Mouse (Mus musculus) CH12.LX (cell line): ENCODE data around the gene Zbtb5. TPM values are rescaled to one million over a fixed set of nuclear protein-coding genes. Genes with fewer than 3 reads are reported as not detected.

ENCODE experiments used
- DNase-seq: peaks from one replicate; pipeline ENCODE4 v3.0.0-alpha.2; 2013; ENCODE audit errors: extremely low read depth
- H3K27ac ChIP-seq: 2 replicates; pipeline ENCODE4 v1.5.1; 2012; ENCODE audit warnings: low read depth, mild to moderate bottlenecking, control low read depth, moderate library complexity; ENCODE audit not compliant: insufficient read depth
- H3K27me3 ChIP-seq: replicated peaks from 2 replicates; pipeline ENCODE3; 2012; ENCODE audit warnings: inconsistent platforms
- H3K36me3 ChIP-seq, 2 experiments: replicated peaks in 1 of 2; 2 replicates each; pipeline versions ENCODE3 to v1.6.1; 2012; ENCODE audit warnings: inconsistent platforms in 1 of 2, low read length in 1 of 2, mild to moderate bottlenecking in 1 of 2, mixed read lengths in 1 of 2, moderate library complexity in 1 of 2; ENCODE audit not compliant: control insufficient read depth in 1 of 2, insufficient read depth in 1 of 2
- H3K4me1 ChIP-seq, 2 experiments: 2 replicates each; pipeline ENCODE4 v1.6.1; 2012; ENCODE audit warnings: inconsistent platforms in 1 of 2, moderate library complexity in 1 of 2; ENCODE audit not compliant: insufficient read depth in 2 of 2, control insufficient read depth in 1 of 2
- H3K4me2 ChIP-seq: 2 replicates; pipeline ENCODE4 v1.6.1; 2012; ENCODE audit warnings: low read depth, mild to moderate bottlenecking, control low read depth; ENCODE audit not compliant: poor library complexity, insufficient read depth, severe bottlenecking
- H3K4me3 ChIP-seq, 3 experiments: fragments of 150-350 bp in 1 of 3; sonication (generic) in 1 of 3; replicated peaks in 1 of 3; 2 replicates each; pipeline versions ENCODE3 to v1.5.1; 2011 to 2012; ENCODE audit warnings: low read depth in 2 of 3, low read length in 2 of 3, mild to moderate bottlenecking in 2 of 3, moderate library complexity in 2 of 3, control low read depth in 1 of 3, improper control_type of control experiment in 1 of 3, inconsistent platforms in 1 of 3, mixed read lengths in 1 of 3; ENCODE audit not compliant: poor library complexity in 1 of 3
- H3K79me2 ChIP-seq: replicated peaks from 2 replicates; pipeline ENCODE4 v1.6.1; 2012; ENCODE audit warnings: mild to moderate bottlenecking, moderate library complexity; ENCODE audit not compliant: control insufficient read depth, poor library complexity, insufficient read depth, severe bottlenecking; ENCODE audit errors: extremely low read depth
- H3K9ac ChIP-seq: 2 replicates; pipeline ENCODE4 v1.6.1; 2012; ENCODE audit warnings: low read depth, mild to moderate bottlenecking, control low read depth, moderate library complexity; ENCODE audit not compliant: insufficient read depth
- H3K9me3 ChIP-seq: replicated peaks from 2 replicates; pipeline ENCODE3; 2012; ENCODE audit warnings: low read length, inconsistent platforms, mixed read lengths
- BHLHE40 ChIP-seq: IDR thresholded peaks from 2 replicates; pipeline ENCODE4 v1.6.1; 2011; ENCODE audit warnings: mild to moderate bottlenecking, low read depth, low read length, improper control_type of control experiment
- CHD1 ChIP-seq: IDR thresholded peaks from 2 replicates; pipeline ENCODE4 v1.6.1; 2012; ENCODE audit warnings: low read depth, low read length, improper control_type of control experiment, inconsistent platforms
- CHD2 ChIP-seq: IDR thresholded peaks from 2 replicates; pipeline ENCODE4 v1.6.1; 2011; ENCODE audit warnings: low read length, improper control_type of control experiment
- CTCF ChIP-seq, 2 experiments: IDR thresholded peaks in 1 of 2; conservative IDR thresholded peaks in 1 of 2; 2 replicates each; pipeline ENCODE4 v1.5.1; 2011 to 2012; ENCODE audit warnings: low read depth in 2 of 2, low read length in 2 of 2, improper control_type of control experiment in 1 of 2, inconsistent platforms in 1 of 2, mild to moderate bottlenecking in 1 of 2, moderate library complexity in 1 of 2
- E2F4 ChIP-seq: IDR thresholded peaks from 2 replicates; pipeline ENCODE4 v1.6.1; 2011; ENCODE audit warnings: low read depth, low read length, improper control_type of control experiment; ENCODE audit not compliant: insufficient replicate concordance
- ELF1 ChIP-seq: IDR thresholded peaks from 2 replicates; pipeline ENCODE4 v1.6.1; 2014; ENCODE audit warnings: low read depth, mild to moderate bottlenecking, inconsistent platforms, low read length, improper control_type of control experiment
- IRF4 ChIP-seq: IDR thresholded peaks from 2 replicates; pipeline ENCODE4 v1.6.1; 2014; ENCODE audit warnings: low read depth, mild to moderate bottlenecking, inconsistent platforms, low read length, improper control_type of control experiment
- JUN ChIP-seq: IDR thresholded peaks from 2 replicates; pipeline ENCODE4 v1.6.1; 2011; ENCODE audit warnings: low read depth, mild to moderate bottlenecking, low read length, improper control_type of control experiment, moderate library complexity; ENCODE audit not compliant: insufficient read depth
- JUND ChIP-seq: conservative IDR thresholded peaks from 2 replicates; pipeline ENCODE4 v1.6.1; 2011; ENCODE audit warnings: low read depth, low read length, improper control_type of control experiment
- KAT2A ChIP-seq: IDR thresholded peaks from 2 replicates; pipeline ENCODE4 v1.6.1; 2012; ENCODE audit warnings: low read length, improper control_type of control experiment, inconsistent platforms; ENCODE audit not compliant: insufficient replicate concordance
- MAFK ChIP-seq: IDR thresholded peaks from 2 replicates; pipeline ENCODE4 v1.6.1; 2011; ENCODE audit warnings: low read length, improper control_type of control experiment; ENCODE audit not compliant: insufficient replicate concordance
- MYC ChIP-seq: IDR thresholded peaks from 2 replicates; pipeline ENCODE4 v1.6.1; 2011; ENCODE audit warnings: low read depth, mild to moderate bottlenecking, improper control_type of control experiment, low read length
- NELFE ChIP-seq: IDR thresholded peaks from 2 replicates; pipeline ENCODE4 v1.6.1; 2011; ENCODE audit warnings: low read depth, low read length, improper control_type of control experiment
- POLR2A ChIP-seq: IDR thresholded peaks from 2 replicates; pipeline ENCODE4 v1.6.1; 2011; ENCODE audit warnings: low read depth, mild to moderate bottlenecking, improper control_type of control experiment, low read length
- POLR2AphosphoS2 ChIP-seq: IDR thresholded peaks from 2 replicates; pipeline ENCODE4 v1.6.1; 2011; ENCODE audit warnings: low read depth, low read length, improper control_type of control experiment
- RCOR1 ChIP-seq: conservative IDR thresholded peaks from 2 replicates; pipeline ENCODE4 v1.6.1; 2012; ENCODE audit warnings: low read depth, mild to moderate bottlenecking, inconsistent platforms, low read length, improper control_type of control experiment
- SIN3A ChIP-seq: IDR thresholded peaks from 2 replicates; pipeline ENCODE4 v1.6.1; 2012; ENCODE audit warnings: low read length, improper control_type of control experiment, inconsistent platforms
- SMC3 ChIP-seq: IDR thresholded peaks from 2 replicates; pipeline ENCODE4 v1.6.1; 2011; ENCODE audit warnings: low read depth, low read length, improper control_type of control experiment
- TBP ChIP-seq: conservative IDR thresholded peaks from 2 replicates; pipeline ENCODE4 v1.6.1; 2011; ENCODE audit warnings: low read depth, low read length, improper control_type of control experiment
- TCF12 ChIP-seq: IDR thresholded peaks from 2 replicates; pipeline ENCODE4 v1.6.1; 2014; ENCODE audit warnings: low read depth, mild to moderate bottlenecking, inconsistent platforms, low read length, improper control_type of control experiment
- ZC3H11A ChIP-seq: IDR thresholded peaks from 2 replicates; pipeline ENCODE4 v1.6.1; 2012; ENCODE audit warnings: low read depth, mild to moderate bottlenecking, inconsistent platforms, low read length, improper control_type of control experiment
- ZMIZ1 ChIP-seq: IDR thresholded peaks from 2 replicates; pipeline ENCODE4 v1.6.1; 2012; ENCODE audit warnings: low read depth, mild to moderate bottlenecking, inconsistent platforms, low read length, improper control_type of control experiment
- dilution Hi-C: fragments of 300-500 bp; cut with MboI; formaldehyde crosslinking; loops from 2 replicates; pipeline ENCODE4 v1.14.3; 2020; ENCODE audit warnings: low sequenced_read_pairs; ENCODE audit not compliant: extremely low pct_unique_long_range_greater_than_20kb, extremely low pct_ligation_motif_present
- in situ Hi-C: fragments of 300-500 bp; cut with MboI; formaldehyde crosslinking; loops from 3 replicates; pipeline ENCODE4 v1.14.3; 2019; ENCODE audit warnings: low sequenced_read_pairs, low pct_ligation_motif_present, low pct_unique_long_range_greater_than_20kb, mixed read lengths
- polyA plus RNA-seq: library from polyadenylated mRNA; unstranded; fragments of >175 nt; gene quantifications from 2 replicates; pipeline ENCODE4 v1.2.1, GENCODE M21; 2012; ENCODE audit warnings: low read depth; ENCODE audit not compliant: insufficient read length
- total RNA-seq, 2 experiments: library from RNA; depleted of rRNA; stranded (reverse); fragments of 300-350 nt in 1 of 2; fragments of >200 nt in 1 of 2; gene quantifications; 2 replicates each; pipeline ENCODE4 v1.2.3; 2012 to 2014

Gene Zbtb5
- total and polyA plus RNA-seq, 3 experiments, result 8.2 to 10.4 (median 10.0) TPM

DNA sequence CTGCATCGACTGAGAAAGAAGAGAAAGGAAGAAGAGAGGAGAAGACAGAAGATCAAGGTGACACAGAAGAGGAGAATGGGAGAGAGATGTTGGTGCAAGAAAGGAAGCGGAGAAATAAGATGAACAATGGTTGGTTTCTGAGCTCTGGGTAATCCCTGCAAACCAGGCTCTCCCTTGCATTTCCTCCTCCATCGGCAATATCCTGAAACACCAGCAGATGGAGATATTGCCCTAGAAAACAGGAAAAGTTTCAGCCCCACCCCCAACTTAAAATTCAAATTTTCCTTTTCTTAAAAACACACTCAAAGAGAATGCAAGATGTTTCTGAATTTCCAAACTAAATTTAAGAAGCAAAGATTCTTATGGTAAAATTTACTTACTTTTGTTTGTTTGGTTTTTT is 3.4 kb upstream of the Zbtb5 start (continued):
- TF ChIP-seq TBP (no peak), KAT2A (no peak), POLR2A (no peak), POLR2AphosphoS2 (no peak), E2F4 (no peak), CTCF (conservative IDR thresholded peaks at IDR 0.05 in 1 of 2, IDR thresholded peaks at IDR 0.05 in 1 of 2; ENCODE audit: low read depth in 2 of 2, low read length in 2 of 2) (peak; percentile 66 to 90), NELFE (no peak), JUN (no peak), MYC (no peak), IRF4 (0 out of 2 replicates have a peak, but pooled peaks have one; percentile 10), CHD2 (peak; percentile 71; the same call in 1 of the 2 replicates), JUND (0 out of 2 replicates have a peak, but pooled peaks have one; percentile 25), ZMIZ1 (no peak), ELF1 (peak; percentile 40), SIN3A (peak; percentile 49; the same call in 1 of the 2 replicates), RCOR1 (no peak), MAFK (no peak), SMC3 (peak; percentile 67), CHD1 (no peak), BHLHE40 (no peak), ZC3H11A (no peak), TCF12 (no peak)

DNA sequence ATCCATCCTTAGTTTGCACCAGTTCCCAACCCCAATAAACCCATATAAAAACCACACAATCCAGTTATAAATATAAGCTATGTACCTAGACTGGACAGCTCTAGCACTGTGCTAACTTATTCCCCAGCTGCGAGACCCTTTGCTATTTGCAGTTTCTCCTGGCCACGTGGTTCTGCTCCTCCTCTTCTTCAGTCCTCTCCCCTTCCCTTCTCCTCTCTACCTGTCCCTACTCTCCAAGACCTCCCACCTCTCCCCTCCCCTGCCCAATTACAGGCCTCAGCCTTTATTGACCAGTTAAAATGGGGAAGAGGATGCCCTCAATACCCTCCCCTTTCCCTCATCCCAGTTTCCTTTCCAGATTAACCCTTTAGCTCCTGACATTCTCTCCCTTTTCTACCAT is 1.3 kb upstream of the Zbtb5 start:
- peak overlapping the region; percentile 82 for H3K9ac ChIP-seq
- no peak for DNase-seq
- H3K27me3 ChIP-seq, result no peaks in the 10 kb centered on the region
- peaks cover 0 to 2% of the 10 kb centered on the region in 2 experiments for H3K36me3 ChIP-seq
- TF ChIP-seq MYC (0 out of 2 replicates have a peak, but pooled peaks have one; percentile 23), ELF1 (no peak)
- peak overlapping the region; percentile 79 for H3K4me2 ChIP-seq
- H3K9me3 ChIP-seq, result no peaks in the 10 kb centered on the region
- no peak overlapping the region for H3K27ac ChIP-seq
- in situ Hi-C loops (no loop called here), dilution Hi-C loops (no loop called here)
- H3K79me2 ChIP-seq, result peaks cover 9% of the 10 kb centered on the region
- peaks cover 8 to 35% of the 10 kb centered on the region in 2 experiments for H3K4me1 ChIP-seq
- peak overlapping the region in 2 of 3 experiments; percentile 95 to 99 for H3K4me3 ChIP-seq
